Mouse (Mus musculus): ENCODE results near the gene Zbtb2. TPM values are rescaled to one million over a fixed set of nuclear protein-coding genes. Genes with fewer than 3 reads are reported as not detected.
A peak's percentile ranks its signal among the peaks of the same experiment; 100 is the strongest.

Gene Zbtb2
- polyA plus RNA-seq, 2 experiments = 12.5 to 13.7 TPM

- TF ChIP-seq POLR2A (IDR thresholded peaks at IDR 0.05; ENCODE audit: borderline replicate concordance, extremely low read depth, insufficient read depth, insufficient read length) = no peak
- H3K4me1 ChIP-seq (ENCODE audit: control insufficient read depth, insufficient read depth, low read length) = peaks cover 2% of the 10 kb centered on the region
- H3K9me3 ChIP-seq (ENCODE audit: control insufficient read depth, low read length) = no peaks in the 10 kb centered on the region
- H3K27me3 ChIP-seq (ENCODE audit: control insufficient read depth, insufficient read depth, low read length) = no peaks in the 10 kb centered on the region
- ATAC-seq (ENCODE audit: low FRiP score, low read depth) (no peak), DNase-seq (ENCODE audit: low spot score) (no peak)
- no peaks in the 10 kb centered on the region for H3K36me3 ChIP-seq (ENCODE audit: control insufficient read depth, insufficient read depth, low read length)
- H3K4me3 ChIP-seq (replicated peaks; ENCODE audit: low read length) = no peak overlapping the region
- 85% methylated on average over 1 of the region's 1 CpGs for WGBS
- no peak overlapping the region for H3K4me2 ChIP-seq (replicated peaks; ENCODE audit: low read depth, low read length, severe bottlenecking)
- no peak overlapping the region for H3K9ac ChIP-seq (ENCODE audit: low read depth, low read length, severe bottlenecking)
- H3K27ac ChIP-seq (replicated peaks; ENCODE audit: low read depth, low read length) = no peak overlapping the region
Observed at GRCm38 (mm10) chr10:4327716-4328115, 60.2 kb downstream of the Zbtb2 start.

GRCm38 (mm10) chr10:4325562-4325961 is 62.3 kb downstream of the Zbtb2 start:
- no peak overlapping the region for H3K4me2 ChIP-seq (replicated peaks; ENCODE audit: low read depth, low read length, severe bottlenecking)
- peak overlapping the region; percentile 48; the same call in 1 of the 2 replicates for H3K27ac ChIP-seq (replicated peaks; ENCODE audit: low read depth, low read length)
- no peak for ATAC-seq (ENCODE audit: low FRiP score, low read depth)
- no peak overlapping the region for H3K4me3 ChIP-seq (replicated peaks; ENCODE audit: low read length)
- no peaks in the 10 kb centered on the region for H3K27me3 ChIP-seq (ENCODE audit: control insufficient read depth, insufficient read depth, low read length)
- no peaks in the 10 kb centered on the region for H3K9me3 ChIP-seq (ENCODE audit: control insufficient read depth, low read length)
- peaks cover 2% of the 10 kb centered on the region for H3K4me1 ChIP-seq (ENCODE audit: control insufficient read depth, insufficient read depth, low read length)
- H3K9ac ChIP-seq (ENCODE audit: low read depth, low read length, severe bottlenecking) = no peak overlapping the region
- TF ChIP-seq POLR2A (IDR thresholded peaks at IDR 0.05; ENCODE audit: borderline replicate concordance, extremely low read depth, insufficient read depth, insufficient read length) = no peak
- WGBS = 27% methylated on average over 5 of the region's 5 CpGs
- peak; percentile 73 for DNase-seq (ENCODE audit: low spot score)
- H3K36me3 ChIP-seq (ENCODE audit: control insufficient read depth, insufficient read depth, low read length) = no peaks in the 10 kb centered on the region

- WGBS = 70% methylated on average over 8 of the region's 8 CpGs
- H3K4me1 ChIP-seq (ENCODE audit: control insufficient read depth, insufficient read depth, low read length) = peaks cover 2% of the 10 kb centered on the region
- no peaks in the 10 kb centered on the region for H3K27me3 ChIP-seq (ENCODE audit: control insufficient read depth, insufficient read depth, low read length)
- no peaks in the 10 kb centered on the region for H3K36me3 ChIP-seq (ENCODE audit: control insufficient read depth, insufficient read depth, low read length)
- TF ChIP-seq POLR2A (IDR thresholded peaks at IDR 0.05; ENCODE audit: borderline replicate concordance, extremely low read depth, insufficient read depth, insufficient read length) = no peak
- no peak for ATAC-seq (ENCODE audit: low FRiP score, low read depth)
- no peaks in the 10 kb centered on the region for H3K9me3 ChIP-seq (ENCODE audit: control insufficient read depth, low read length)
- DNase-seq (ENCODE audit: low spot score) = no peak
- no peak overlapping the region for H3K9ac ChIP-seq (ENCODE audit: low read depth, low read length, severe bottlenecking)
- H3K4me2 ChIP-seq (replicated peaks; ENCODE audit: low read depth, low read length, severe bottlenecking) = no peak overlapping the region
- no peak overlapping the region for H3K27ac ChIP-seq (replicated peaks; ENCODE audit: low read depth, low read length)
- no peak overlapping the region for H3K4me3 ChIP-seq (replicated peaks; ENCODE audit: low read length)
Observed at GRCm38 (mm10) chr10:4323885-4324284, 64.0 kb downstream of the Zbtb2 start.

Other genes starting within 250 kb of the Zbtb2 start
- 25.4 and 41.0 TPM in 2 replicates for gene Akap12, start 121.7 kb downstream of the Zbtb2 start, polyA plus RNA-seq (2012; rRNA removed)
- gene Akap12, start 121.7 kb downstream of the Zbtb2 start, polyA plus RNA-seq (2014; fragmentation: Nextera tagmentation; extraction: Ambion mirVana) = 41.0 and 42.2 TPM in 2 replicates
- 63.4 and 64.0 TPM in 2 replicates for gene Rmnd1, start 44.3 kb upstream of the Zbtb2 start, polyA plus RNA-seq (2012; rRNA removed)
- gene Rmnd1, start 44.3 kb upstream of the Zbtb2 start, polyA plus RNA-seq (2014; fragmentation: Nextera tagmentation; extraction: Ambion mirVana) = 46.3 and 53.8 TPM in 2 replicates
- 21.9 and 22.0 TPM in 2 replicates for gene Armt1, start 44.4 kb upstream of the Zbtb2 start, polyA plus RNA-seq (2012; rRNA removed)
- gene Armt1, start 44.4 kb upstream of the Zbtb2 start, polyA plus RNA-seq (2014; fragmentation: Nextera tagmentation; extraction: Ambion mirVana) = 17.3 and 18.1 TPM in 2 replicates
- gene Ccdc170, start 94.4 kb upstream of the Zbtb2 start, polyA plus RNA-seq (2012; rRNA removed) = 0.11 and 0.15 TPM in 2 replicates
- not detected in 2 replicates for gene Ccdc170, start 94.4 kb upstream of the Zbtb2 start, polyA plus RNA-seq (2014; fragmentation: Nextera tagmentation; extraction: Ambion mirVana)
- 0.79 and 0.90 TPM in 2 replicates for gene Esr1, start 223.5 kb upstream of the Zbtb2 start, polyA plus RNA-seq (2012; rRNA removed)
- gene Esr1, start 223.5 kb upstream of the Zbtb2 start, polyA plus RNA-seq (2014; fragmentation: Nextera tagmentation; extraction: Ambion mirVana) = 0.83 and 1.1 TPM in 2 replicates

Data from limb, embryonic 14.5 days (tissue).